Mouse (Mus musculus): ENCODE measurements around the gene Spock2. TPM values are rescaled to one million over a fixed set of nuclear protein-coding genes. Genes with fewer than 3 reads are reported as not detected.

Gene Spock2
- polyA plus RNA-seq (2015; fragmentation: Nextera tagmentation; extraction: Ambion mirVana), result 106 and 113 TPM in 2 replicates

DNA sequence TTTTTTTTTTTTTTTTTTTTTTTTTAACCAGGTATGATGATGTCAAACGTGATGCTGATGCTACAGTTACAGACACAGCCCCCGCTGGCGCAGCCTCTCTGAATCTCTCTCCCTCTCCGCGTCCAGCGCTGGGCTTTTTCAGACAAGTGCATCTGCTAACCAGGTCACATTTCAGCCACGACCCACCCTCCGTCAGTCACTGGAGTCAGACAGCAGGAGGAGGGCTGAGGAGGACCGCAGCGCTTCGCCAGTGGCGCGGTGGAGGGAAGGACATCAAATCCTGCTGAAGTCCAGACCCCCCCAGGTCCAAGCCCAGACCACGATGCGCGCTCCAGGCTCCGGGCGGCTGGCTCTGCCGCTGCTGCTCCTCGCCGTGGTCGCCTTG lies at the start of gene Spock2:
Gene Spock2 (plus strand): TSS at position 74 of the 385 bp plus-strand sequence.
- WGBS, result 0% methylated on average over 22 of the region's 22 CpGs
- peaks cover 42% of the 10 kb centered on the region for H3K4me1 ChIP-seq
- ATAC-seq (replicated peaks), result peak; percentile 81

DNA sequence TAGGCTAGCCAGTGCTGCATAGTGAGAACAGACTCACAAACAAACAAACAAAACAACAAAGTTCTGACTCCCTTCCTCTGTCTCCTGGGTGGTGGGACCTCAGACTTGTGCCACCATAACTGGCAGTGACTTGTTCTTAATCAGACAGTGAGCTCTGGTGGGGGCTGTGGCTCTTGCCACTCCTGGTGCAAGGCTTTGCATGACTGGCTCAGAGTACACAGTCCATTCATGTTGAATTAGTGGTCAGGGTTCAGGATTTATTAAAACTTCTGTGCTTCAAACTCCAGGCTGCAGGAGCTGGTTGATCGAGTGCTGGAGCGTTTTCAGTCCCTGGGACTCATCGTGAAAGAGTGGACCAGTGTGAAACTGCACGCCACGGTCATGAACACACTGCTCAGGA lies 43.8 kb upstream of the Spock2 start:
- no peaks in the 10 kb centered on the region for H3K4me1 ChIP-seq
- no peak overlapping the region for H3K4me3 ChIP-seq
- peaks cover 8% of the 10 kb centered on the region; the same call in 1 of the 2 replicates for H3K9me3 ChIP-seq
- no peak overlapping the region for H3K9ac ChIP-seq
- H3K36me3 ChIP-seq (replicated peaks), result no peaks in the 10 kb centered on the region
- H3K27me3 ChIP-seq (replicated peaks), result no peaks in the 10 kb centered on the region
- ATAC-seq (replicated peaks), result no peak
- no peak overlapping the region for H3K27ac ChIP-seq
- WGBS, result 62% methylated on average over 5 of the region's 5 CpGs
- no peak overlapping the region for H3K4me2 ChIP-seq

More for the DNA sequence above, at the start of gene Spock2:
- H3K4me3 ChIP-seq, result peak within 1 kb of the TSS; percentile 91
- H3K9me3 ChIP-seq, result no peaks in the 10 kb centered on the region
- H3K4me2 ChIP-seq, result peak within 1 kb of the TSS; percentile 67
- H3K36me3 ChIP-seq (replicated peaks), result no peaks in the 10 kb centered on the region
- peak within 1 kb of the TSS; percentile 96 for H3K27ac ChIP-seq
- H3K9ac ChIP-seq, result peak within 1 kb of the TSS; percentile 96
- no peaks in the 10 kb centered on the region for H3K27me3 ChIP-seq (replicated peaks)

DNA sequence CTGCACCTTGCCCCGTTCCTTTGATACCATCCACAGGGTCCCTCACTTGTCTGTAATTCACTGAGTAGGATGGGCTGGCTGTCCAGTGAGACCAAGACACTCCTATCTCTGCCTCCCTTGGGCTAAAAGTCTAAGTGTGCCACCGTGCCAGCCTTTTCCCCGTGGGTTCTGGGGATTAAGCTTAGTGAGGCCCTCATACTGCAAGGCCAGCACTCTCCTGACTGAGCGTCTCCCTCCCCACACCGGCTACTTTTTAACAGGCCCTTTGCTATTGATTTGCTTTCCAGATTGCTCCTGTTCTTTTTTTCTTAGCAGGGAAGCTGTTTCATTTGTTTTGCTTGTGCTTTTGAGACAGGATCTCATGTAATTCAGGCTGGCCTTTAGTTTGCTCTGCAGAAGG lies 43.1 kb upstream of the Spock2 start:
- no peaks in the 10 kb centered on the region for H3K4me1 ChIP-seq
- H3K27me3 ChIP-seq (replicated peaks), result no peaks in the 10 kb centered on the region
- H3K4me3 ChIP-seq, result no peak overlapping the region
- H3K9me3 ChIP-seq, result peaks cover 2% of the 10 kb centered on the region; the same call in 1 of the 2 replicates
- no peak overlapping the region for H3K4me2 ChIP-seq
- no peak for ATAC-seq (replicated peaks)
- 41% methylated on average over 5 of the region's 5 CpGs for WGBS
- no peak overlapping the region for H3K27ac ChIP-seq
- H3K36me3 ChIP-seq (replicated peaks), result no peaks in the 10 kb centered on the region
- H3K9ac ChIP-seq, result no peak overlapping the region

DNA sequence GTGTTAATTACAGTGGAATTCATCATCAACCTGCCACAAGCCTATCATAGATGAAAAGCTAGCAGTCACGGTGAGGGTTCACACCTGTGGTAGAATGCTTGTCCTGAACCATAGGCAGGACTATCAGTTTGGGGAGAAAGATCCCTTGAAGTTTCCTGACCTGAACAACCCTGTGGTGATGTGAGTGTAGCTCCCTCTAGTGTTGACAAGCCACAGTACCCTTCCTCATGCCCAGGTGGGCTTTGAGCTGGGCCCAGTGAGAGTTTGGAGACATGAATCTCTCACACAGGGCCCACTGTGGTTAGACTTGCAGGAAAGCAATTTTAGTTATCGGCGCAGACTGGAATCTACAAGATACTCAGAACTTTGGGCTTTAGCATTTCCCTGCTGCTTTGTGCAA lies 39.5 kb upstream of the Spock2 start:
- H3K27ac ChIP-seq, result no peak overlapping the region
- ATAC-seq (replicated peaks), result no peak
- 77% methylated on average over 3 of the region's 3 CpGs for WGBS

DNA sequence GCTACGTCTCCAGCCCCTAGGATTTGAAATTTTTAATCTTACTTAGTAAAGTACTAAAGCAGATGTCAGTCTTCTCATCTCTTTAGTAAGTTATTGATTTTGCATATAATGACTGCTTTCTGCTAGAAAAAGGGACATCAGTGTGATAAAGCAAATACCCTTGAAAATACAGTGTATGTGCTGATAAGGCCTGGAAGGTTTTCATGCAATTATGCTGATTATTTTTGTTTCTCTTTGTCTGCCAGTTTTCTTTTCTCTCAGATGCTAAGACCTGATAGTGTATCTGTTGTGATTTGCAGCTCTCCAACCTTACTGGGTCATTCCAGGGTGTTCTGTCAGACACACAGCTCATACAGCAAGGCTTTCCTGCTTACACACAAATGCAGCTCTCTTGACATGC lies 30.9 kb upstream of the Spock2 start:
- no peak for ATAC-seq (replicated peaks)
- Histone ChIP-seq H3K4me1 (peaks cover 4% of the 10 kb centered on the region), H3K4me3 (no peak overlapping the region), H3K27ac (no peak overlapping the region), H3K27me3 (replicated peaks) (no peaks in the 10 kb centered on the region), H3K4me2 (no peak overlapping the region), H3K36me3 (replicated peaks) (no peaks in the 10 kb centered on the region), H3K9me3 (no peaks in the 10 kb centered on the region), H3K9ac (no peak overlapping the region)
- 78% methylated on average over 1 of the region's 1 CpGs for WGBS

More for the DNA sequence above, 39.5 kb upstream of the Spock2 start:
- no peak overlapping the region for H3K9ac ChIP-seq
- H3K4me2 ChIP-seq, result no peak overlapping the region
- no peaks in the 10 kb centered on the region for H3K9me3 ChIP-seq
- H3K4me1 ChIP-seq, result no peaks in the 10 kb centered on the region
- no peak overlapping the region for H3K4me3 ChIP-seq
- no peaks in the 10 kb centered on the region for H3K36me3 ChIP-seq (replicated peaks)
- no peaks in the 10 kb centered on the region for H3K27me3 ChIP-seq (replicated peaks)

DNA sequence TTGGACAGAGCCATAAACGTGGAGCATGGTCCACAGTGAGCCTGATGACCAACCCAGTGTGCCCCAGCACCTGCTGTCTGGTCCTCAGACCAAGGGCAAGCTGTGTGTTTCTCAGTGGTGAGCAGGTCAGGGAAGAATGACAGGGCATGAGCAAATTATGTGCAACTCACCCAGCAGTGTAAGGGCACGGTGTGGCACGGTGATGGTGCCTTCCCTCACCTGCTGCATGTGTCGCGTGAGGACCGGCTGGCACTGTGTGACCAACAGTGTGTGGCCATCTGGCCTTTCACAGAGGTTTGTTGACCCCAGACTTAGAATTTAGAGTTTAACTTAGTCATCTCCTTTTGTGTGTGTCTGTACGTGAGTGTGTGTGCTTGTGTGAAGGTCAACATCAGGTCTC lies 28.8 kb upstream of the Spock2 start:
- Histone ChIP-seq H3K27me3 (replicated peaks) (no peaks in the 10 kb centered on the region), H3K9me3 (no peaks in the 10 kb centered on the region), H3K4me3 (no peak overlapping the region), H3K4me1 (peaks cover 17% of the 10 kb centered on the region), H3K27ac (no peak overlapping the region), H3K9ac (no peak overlapping the region), H3K36me3 (replicated peaks) (no peaks in the 10 kb centered on the region), H3K4me2 (no peak overlapping the region)
- no peak for ATAC-seq (replicated peaks)
- 97% methylated on average over 7 of the region's 7 CpGs for WGBS

DNA sequence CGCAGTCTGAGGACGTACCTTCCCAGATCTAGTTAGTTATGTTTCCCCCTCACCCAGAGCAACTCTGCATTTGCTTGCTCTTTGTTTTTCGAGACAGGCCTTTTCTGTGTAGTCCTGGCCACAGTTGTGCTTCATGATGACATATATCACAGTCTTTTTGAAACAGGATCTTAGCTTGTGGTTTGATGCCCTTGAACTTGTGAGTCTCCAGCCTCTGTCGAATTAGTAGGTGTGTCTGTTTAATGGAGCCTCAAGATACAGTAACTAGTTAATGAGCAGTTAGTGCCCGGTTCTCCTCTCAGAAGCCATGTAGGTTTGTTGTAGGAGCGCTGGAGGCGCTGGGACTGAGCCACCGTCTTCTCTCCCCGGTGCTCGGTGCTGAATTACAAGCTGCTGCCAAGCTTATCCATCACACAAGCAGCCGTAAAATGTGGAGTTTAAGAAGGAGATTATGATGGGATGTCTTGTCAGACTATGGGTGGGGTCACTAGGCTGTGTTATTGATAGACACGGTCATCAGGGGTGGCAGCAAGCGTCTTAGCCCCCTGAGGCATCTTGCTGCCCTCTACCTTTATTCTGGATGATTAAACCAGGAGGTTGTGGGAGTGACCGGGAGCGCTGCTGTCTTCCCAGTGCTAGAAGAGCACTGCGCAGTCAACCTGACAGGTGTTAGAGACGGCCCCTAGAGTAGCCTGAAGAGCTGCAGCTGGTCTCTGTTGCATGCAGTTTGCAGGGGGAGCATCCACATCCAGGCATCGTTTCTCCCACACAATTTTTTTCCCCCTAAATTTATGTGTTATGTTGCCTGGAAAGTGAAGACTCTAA lies 28.1 kb upstream of the Spock2 start:
- H3K27me3 ChIP-seq (replicated peaks), result no peaks in the 10 kb centered on the region
- ATAC-seq (replicated peaks), result peak; percentile 55; the same call in 1 of the 2 replicates

DNA sequence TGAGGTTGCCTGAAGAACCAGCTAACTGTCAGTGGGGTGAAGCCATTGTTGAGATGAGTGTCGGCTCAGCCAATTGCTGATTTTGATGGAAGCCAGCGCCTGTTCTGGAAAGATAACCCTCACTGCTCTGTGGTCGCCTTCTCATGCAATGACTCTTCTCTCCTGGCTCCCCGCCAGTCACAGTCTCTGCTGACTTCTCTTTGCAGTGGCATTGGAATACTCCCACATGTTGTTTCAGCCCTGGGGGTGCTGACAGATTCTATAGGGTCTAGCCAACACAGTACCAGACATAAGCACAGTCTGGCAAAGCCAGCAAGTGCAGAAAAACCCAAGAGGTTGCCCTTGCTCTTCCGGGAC lies 27.5 kb upstream of the Spock2 start:
- Histone ChIP-seq H3K9ac (no peak overlapping the region), H3K27ac (peak overlapping the region; percentile 32; the same call in 1 of the 2 replicates), H3K4me2 (no peak overlapping the region), H3K4me1 (peaks cover 17% of the 10 kb centered on the region), H3K4me3 (no peak overlapping the region), H3K27me3 (replicated peaks) (no peaks in the 10 kb centered on the region), H3K36me3 (replicated peaks) (no peaks in the 10 kb centered on the region), H3K9me3 (no peaks in the 10 kb centered on the region)
- no peak; the same call in 1 of the 2 replicates for ATAC-seq (replicated peaks)
- WGBS, result 65% methylated on average over 5 of the region's 5 CpGs

More for the DNA sequence above, 28.1 kb upstream of the Spock2 start:
- Histone ChIP-seq H3K36me3 (replicated peaks) (no peaks in the 10 kb centered on the region), H3K4me3 (no peak overlapping the region), H3K4me2 (no peak overlapping the region), H3K4me1 (peaks cover 17% of the 10 kb centered on the region), H3K27ac (peak overlapping the region; percentile 32; the same call in 1 of the 2 replicates), H3K9me3 (no peaks in the 10 kb centered on the region), H3K9ac (no peak overlapping the region)
- 72% methylated on average over 18 of the region's 18 CpGs for WGBS

DNA sequence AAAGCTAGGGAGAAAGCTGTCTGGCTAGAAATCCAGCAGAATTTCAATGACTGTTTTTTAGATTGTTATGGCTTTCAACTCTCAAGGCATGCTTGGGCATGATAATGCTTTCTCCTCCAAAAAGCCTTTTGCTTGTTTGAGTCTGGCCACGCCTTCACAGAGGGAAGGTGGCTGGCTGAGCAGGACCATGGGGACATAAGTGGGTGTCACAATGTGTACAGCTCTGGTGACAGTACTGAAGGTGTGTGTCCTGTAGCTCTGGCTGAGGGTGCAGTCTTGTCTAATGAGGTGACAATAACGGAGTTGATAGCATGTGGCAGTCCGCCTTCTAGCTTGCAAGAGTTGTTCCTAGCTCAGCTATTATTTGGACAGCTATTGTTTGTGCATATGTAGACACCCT lies 25.8 kb upstream of the Spock2 start:
- Histone ChIP-seq H3K27ac (peak overlapping the region; percentile 64; the same call in 1 of the 2 replicates), H3K4me1 (peaks cover 17% of the 10 kb centered on the region), H3K9me3 (no peaks in the 10 kb centered on the region), H3K9ac (no peak overlapping the region), H3K27me3 (replicated peaks) (no peaks in the 10 kb centered on the region), H3K4me3 (no peak overlapping the region), H3K36me3 (replicated peaks) (no peaks in the 10 kb centered on the region), H3K4me2 (no peak overlapping the region)
- ATAC-seq (replicated peaks), result no peak
- WGBS, result 82% methylated on average over 3 of the region's 3 CpGs

DNA sequence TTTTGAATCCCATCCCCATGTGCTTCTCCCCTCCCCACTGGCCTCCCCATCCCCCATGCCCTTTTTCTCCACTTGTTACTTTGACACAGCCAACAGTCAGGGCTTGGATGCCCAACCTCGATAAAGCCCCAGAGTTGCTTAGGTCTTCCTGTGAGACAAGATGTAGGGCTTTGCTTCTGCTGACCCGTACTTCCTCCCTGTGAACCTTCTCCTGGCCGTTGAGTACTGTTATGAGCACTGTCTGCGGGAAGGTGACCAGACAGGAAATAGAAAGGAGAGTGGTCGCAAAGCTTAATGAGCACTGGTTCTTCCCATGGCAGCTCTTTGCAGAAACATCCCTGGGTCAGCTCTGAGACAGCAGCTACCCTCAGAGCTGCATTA lies 25.4 kb upstream of the Spock2 start:
- H3K27ac ChIP-seq, result peak overlapping the region; percentile 64
- H3K4me1 ChIP-seq, result peaks cover 17% of the 10 kb centered on the region
- no peak for ATAC-seq (replicated peaks)
- H3K9ac ChIP-seq, result no peak overlapping the region
- no peak overlapping the region for H3K4me3 ChIP-seq
- no peaks in the 10 kb centered on the region for H3K27me3 ChIP-seq (replicated peaks)
- WGBS, result 58% methylated on average over 5 of the region's 5 CpGs
- no peaks in the 10 kb centered on the region for H3K9me3 ChIP-seq
- H3K36me3 ChIP-seq (replicated peaks), result no peaks in the 10 kb centered on the region
- H3K4me2 ChIP-seq, result no peak overlapping the region

DNA sequence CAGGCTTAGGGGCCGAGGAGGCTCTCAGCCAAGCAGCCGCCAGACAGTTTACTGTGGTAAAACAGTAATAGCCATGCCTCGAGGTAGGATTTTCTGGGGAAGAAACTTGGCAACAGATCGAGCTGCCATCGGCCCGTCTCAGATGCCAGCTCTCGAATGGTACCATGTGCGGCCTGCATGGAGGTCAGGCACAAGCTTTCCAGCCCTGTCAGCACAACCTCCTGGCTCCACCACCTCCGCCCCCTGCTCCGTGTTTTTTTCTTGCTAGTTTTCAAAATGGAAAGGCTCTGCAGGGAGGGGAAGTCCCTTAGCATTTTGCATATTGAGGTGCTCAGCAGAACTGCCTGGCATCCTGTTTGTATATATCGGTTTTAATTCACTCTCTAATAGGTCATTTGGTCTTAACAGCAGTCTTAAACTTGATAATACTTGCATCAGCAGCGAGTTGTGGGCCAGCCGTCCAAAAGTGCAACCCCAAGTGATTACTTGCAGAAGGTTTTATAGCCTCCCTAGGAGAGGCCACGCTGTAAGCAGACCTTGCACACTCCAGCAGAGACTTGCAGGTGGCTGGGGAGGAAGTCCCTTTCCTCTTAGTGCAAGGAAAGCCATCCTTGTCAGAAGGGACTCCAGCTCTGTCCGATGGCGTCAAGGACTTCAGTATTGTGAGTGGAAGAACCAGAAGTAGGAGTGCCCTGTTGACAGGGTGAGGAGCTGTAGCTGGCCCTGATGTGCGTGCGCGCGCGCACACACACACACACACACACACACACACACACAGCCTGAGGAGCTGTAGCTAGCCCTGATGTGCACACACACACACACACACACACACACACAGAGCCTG lies 24.8 kb upstream of the Spock2 start:
- no peak overlapping the region for H3K4me3 ChIP-seq
- 74% methylated on average over 21 of the region's 21 CpGs for WGBS
- no peaks in the 10 kb centered on the region for H3K36me3 ChIP-seq (replicated peaks)
- peak overlapping the region; percentile 64 for H3K27ac ChIP-seq
- no peak overlapping the region for H3K9ac ChIP-seq
- no peaks in the 10 kb centered on the region for H3K27me3 ChIP-seq (replicated peaks)
- no peak overlapping the region for H3K4me2 ChIP-seq
- H3K4me1 ChIP-seq, result peaks cover 17% of the 10 kb centered on the region
- H3K9me3 ChIP-seq, result no peaks in the 10 kb centered on the region
- no peak for ATAC-seq (replicated peaks)

DNA sequence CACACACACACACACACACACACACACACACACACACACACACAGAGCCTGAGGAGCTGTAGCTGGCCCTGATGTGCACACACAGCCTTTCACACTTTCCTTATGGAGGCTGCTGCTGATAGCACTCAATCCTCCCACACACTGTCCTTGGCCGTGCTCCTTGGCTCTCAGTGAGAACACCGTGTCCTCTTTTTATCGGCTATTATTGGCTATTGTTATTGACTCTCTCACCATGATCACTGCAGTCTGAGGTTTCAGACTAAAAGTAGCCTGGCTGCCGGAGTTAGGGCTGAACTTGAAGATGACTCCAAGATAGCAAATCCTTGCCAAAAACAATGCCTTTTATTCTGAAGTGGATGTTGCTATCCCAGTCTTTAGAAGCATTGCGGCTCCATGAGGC lies 24.1 kb upstream of the Spock2 start:
- Histone ChIP-seq H3K9me3 (no peaks in the 10 kb centered on the region), H3K36me3 (replicated peaks) (no peaks in the 10 kb centered on the region), H3K4me2 (no peak overlapping the region), H3K9ac (no peak overlapping the region), H3K4me1 (peaks cover 17% of the 10 kb centered on the region), H3K27me3 (replicated peaks) (no peaks in the 10 kb centered on the region), H3K27ac (peak overlapping the region; percentile 64; the same call in 1 of the 2 replicates), H3K4me3 (no peak overlapping the region)
- 33% methylated on average over 5 of the region's 5 CpGs for WGBS
- ATAC-seq (replicated peaks), result no peak
